Mouse (Mus musculus) embryonic stem cell, embryonic (primary cell): ENCODE results near the gene Med13l.

ENCODE experiments used
- CTCF ChIA-PET, 4 experiments: fragments of 300-600 bp in 2 of 4; fragments of 350-600 bp in 2 of 4; sonication (Branson Sonifier 250); formaldehyde crosslinking; loops; one replicate each; lab custom pipeline; 2022; ENCODE audit warnings: inconsistent platforms in 2 of 4; lab: Charles Lee
- POLR2A ChIA-PET, 4 experiments: fragments of 300-600 bp in 2 of 4; fragments of 350-600 bp in 2 of 4; sonication (Branson Sonifier 250); formaldehyde crosslinking; loops; one replicate each; lab custom pipeline; 2022; ENCODE audit warnings: antibody characterized with exemption in 4 of 4, inconsistent platforms in 1 of 4; lab: Charles Lee

The Med13l gene

DNA sequence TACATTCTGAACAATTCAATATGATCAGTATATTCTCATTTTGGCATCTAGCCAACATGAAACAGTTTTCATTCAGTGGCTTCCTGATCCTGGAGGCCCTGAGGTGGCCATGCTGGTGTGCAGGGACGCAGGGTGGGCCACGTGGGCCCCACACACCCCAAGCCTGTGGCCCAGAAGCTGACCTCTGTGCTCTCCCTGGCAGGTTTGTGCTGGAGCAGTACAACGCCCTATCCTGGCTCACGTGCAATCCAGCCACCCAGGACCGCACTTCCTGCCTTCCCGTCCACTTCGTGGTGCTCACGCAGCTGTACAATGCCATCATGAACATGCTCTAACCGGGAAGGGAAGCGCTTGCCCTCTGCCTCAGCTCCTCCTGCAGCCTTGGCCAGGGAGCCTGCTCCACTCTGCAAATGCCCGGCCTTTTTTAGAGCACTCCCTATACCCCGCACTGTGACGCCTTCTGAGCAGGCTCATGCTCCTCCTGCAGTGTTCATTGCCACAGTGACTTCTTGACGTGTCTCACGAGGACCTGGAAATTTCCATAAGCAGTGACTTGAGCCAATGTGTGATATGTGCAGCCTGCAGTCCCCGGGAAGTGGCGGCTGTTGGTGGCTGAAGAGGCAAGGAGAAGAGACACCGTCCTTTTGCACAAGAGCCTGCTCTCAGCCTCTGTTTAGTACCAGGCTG lies 202.2 kb downstream of the Med13l start:
- ChIA-PET POLR2A (interaction anchor here in 2 of 4 experiments (1.0 to 2.3 kb wide), 4 partner anchors 8 to 319 kb away, joined by 3 to 7 read pairs (median 4); no protein-coding TSS in a partner anchor), CTCF (interaction anchor here (0.6 to 2.4 kb wide), 14 partner anchors 8 to 494 kb away, joined by 3 to 11 read pairs (median 3); no protein-coding TSS in a partner anchor)

DNA sequence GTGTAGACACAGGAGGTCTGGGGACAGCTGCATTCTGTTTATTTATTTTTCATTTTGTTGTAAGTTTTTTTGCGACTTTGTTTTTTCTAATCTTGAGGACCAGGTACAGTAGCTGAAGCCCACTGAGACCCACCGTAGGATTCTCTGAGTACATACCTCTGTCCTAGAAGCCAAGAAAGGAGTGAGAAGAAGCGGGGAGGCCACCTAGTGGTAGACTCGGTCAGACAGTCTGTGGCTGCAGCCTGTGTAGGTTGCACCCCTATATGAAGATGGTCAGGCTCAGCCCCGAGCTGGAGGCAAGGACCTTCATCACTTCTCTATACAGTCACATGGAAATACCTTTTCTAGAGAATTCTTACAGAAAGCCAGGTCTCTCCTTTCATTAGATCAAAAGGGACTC lies 202.9 kb downstream of the Med13l start:
- CTCF ChIA-PET = interaction anchor here (0.6 to 2.4 kb wide), 14 partner anchors 8 to 1238 kb away, joined by 3 to 11 read pairs (median 3); no protein-coding TSS in a partner anchor

DNA sequence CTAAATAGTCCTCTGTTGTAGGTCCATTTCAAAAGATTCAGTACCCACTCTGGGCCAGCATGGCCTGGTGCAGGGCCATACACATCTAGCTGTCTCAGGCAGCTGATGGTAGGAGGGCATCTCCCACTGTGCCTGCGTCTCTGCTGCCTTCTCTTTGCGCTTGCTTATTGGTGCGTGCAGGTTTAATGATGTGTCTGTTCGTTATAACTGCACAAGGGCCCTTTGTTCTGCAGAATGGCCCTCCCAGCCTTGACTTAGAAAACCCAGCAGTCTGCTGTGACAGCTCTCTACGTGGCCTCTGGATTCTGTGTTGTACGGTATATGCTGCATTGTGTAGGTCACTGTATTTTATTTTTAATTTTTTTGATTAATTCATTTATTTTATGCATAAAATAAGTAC lies 208.7 kb downstream of the Med13l start:
- POLR2A ChIA-PET = interaction anchor here in 2 of 4 experiments (1.1 kb wide), 2 partner anchors 12 to 17 kb away, joined by 3 read pairs; no protein-coding TSS in a partner anchor

More for the DNA sequence above, 202.9 kb downstream of the Med13l start:
- POLR2A ChIA-PET = interaction anchor here in 2 of 4 experiments (0.5 to 1.3 kb wide), 3 partner anchors 9 to 47 kb away, joined by 3 to 5 read pairs (median 4); no protein-coding TSS in a partner anchor

DNA sequence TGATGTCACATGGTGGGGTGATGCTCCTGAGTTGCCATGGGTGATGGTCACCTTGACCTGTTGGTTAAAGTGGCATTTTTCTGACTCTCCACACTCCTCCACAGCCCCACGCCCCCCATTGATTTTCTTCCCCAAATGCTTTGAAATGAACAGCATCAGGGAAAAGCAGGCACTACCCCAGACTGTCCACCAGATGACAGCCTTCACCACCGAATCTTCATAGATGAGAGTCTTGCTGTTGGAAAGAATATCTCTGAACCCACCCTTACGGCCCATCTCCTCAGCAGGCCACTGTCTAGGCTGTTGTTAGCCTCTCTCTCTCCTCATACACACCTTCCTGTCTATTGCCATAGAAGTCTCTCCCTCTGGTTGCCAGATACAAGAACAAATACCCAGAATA lies 213.4 kb downstream of the Med13l start:
- ChIA-PET POLR2A (interaction anchor here in 2 of 4 experiments (0.6 to 1.0 kb wide), 2 partner anchors 136 to 917 kb away, joined by 3 read pairs; no protein-coding TSS in a partner anchor), CTCF (interaction anchor here in 2 of 4 experiments (0.6 to 1.7 kb wide), 6 partner anchors 8 to 502 kb away, joined by 3 to 6 read pairs (median 4); no protein-coding TSS in a partner anchor)

More for the DNA sequence above, 208.7 kb downstream of the Med13l start:
- CTCF ChIA-PET = interaction anchor here in 1 of 4 experiments (0.9 to 1.4 kb wide), 3 partner anchors 12 to 437 kb away, joined by 3 read pairs; no protein-coding TSS in a partner anchor

DNA sequence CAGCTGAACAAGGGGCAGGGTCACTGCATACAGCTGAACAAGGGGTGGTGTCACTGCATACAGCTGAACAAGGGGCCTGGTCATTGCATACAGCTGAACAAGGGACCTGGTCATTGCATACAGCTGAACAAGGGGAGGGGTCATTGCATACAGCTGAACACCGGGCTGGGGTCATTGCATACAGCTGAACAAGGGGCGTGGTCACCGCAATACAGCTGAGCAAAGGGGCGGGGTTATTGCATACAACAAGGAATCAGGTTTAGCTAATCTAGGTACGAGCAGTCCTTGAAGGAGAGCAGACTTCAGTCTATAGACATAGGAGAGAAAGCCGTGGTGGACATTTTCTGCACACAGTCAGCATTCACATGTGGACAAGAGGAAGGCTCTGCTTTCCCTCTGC lies 215.9 kb downstream of the Med13l start:
- ChIA-PET POLR2A (interaction anchor here (0.6 to 1.4 kb wide), 7 partner anchors 10 to 944 kb away, joined by 3 to 13 read pairs (median 3); no protein-coding TSS in a partner anchor), CTCF (interaction anchor here in 3 of 4 experiments (0.7 to 1.0 kb wide), 4 partner anchors 21 to 1312 kb away, joined by 3 to 8 read pairs (median 5); no protein-coding TSS in a partner anchor)

DNA sequence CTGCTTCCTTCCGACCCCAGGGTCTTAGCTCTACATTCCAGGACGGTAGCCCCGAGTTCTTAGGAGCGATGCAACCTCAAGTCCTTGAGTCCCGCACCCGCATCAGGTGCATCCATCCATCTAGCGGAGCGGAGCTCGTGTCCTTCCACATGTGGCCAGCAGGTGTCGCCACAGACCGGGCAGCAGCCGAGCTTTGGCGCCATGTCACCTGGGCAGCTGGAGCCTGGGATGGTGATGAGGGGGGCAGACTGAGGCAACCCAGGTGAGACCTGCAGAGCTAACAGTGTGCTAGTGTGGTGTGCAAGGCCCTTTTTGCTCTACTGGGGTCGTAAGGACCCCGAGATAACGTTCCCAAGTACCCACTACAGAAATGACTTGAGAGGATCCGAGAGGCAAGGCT lies 221.1 kb downstream of the Med13l start:
- CTCF ChIA-PET = interaction anchor here (0.5 to 2.5 kb wide), 72 partner anchors 8 to 1323 kb away, joined by 3 to 42 read pairs (median 4); no protein-coding TSS in a partner anchor
- POLR2A ChIA-PET = interaction anchor here (0.5 to 1.5 kb wide), 14 partner anchors 12 to 931 kb away, joined by 3 to 6 read pairs (median 3); no protein-coding TSS in a partner anchor

DNA sequence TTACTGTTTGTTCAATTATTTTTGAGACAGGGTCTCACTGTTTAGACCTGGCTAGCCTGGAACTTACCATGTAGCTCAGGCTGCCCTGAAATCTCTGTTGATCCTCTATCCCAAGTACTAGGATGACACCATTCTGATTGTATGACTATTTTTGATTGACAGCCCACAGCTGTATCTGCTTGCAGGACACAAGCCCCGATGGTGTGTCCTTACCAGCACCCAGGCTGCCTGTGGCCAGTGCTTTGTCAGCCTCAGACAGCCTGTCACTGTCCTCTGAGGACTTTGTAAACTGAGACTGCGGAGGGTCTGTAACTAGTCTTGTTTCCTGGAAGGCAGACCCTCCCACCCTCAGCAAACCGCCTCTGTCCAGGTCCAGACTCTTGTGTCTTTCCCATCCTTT lies 221.7 kb downstream of the Med13l start:
- POLR2A ChIA-PET = interaction anchor here in 3 of 4 experiments (1.0 to 1.5 kb wide), 10 partner anchors 16 to 931 kb away, joined by 3 to 6 read pairs (median 4); no protein-coding TSS in a partner anchor
- CTCF ChIA-PET = interaction anchor here (0.6 to 2.5 kb wide), 61 partner anchors 8 to 1323 kb away, joined by 3 to 42 read pairs (median 4); no protein-coding TSS in a partner anchor

DNA sequence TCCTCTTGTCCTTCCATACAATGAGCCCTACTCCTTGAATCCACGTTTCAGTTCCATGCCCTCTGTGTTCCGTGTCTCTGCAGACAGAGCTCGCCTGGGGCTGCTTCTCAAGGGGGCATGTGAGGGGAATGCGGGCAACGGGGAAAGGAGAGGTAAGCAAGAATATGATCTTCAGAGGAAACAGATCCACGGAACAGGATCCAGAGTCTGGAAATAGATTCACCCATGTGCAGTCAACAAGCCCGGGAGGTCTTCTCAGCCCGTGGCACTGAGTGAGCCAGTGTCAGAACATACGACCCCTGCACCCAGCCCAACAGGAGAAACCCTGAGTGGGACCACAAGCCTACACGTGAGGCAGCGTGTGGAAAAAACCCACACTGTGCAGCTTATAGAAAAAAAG lies 228.7 kb downstream of the Med13l start:
- POLR2A ChIA-PET = interaction anchor here in 3 of 4 experiments (0.5 to 1.5 kb wide), 9 partner anchors 9 to 949 kb away, joined by 3 to 4 read pairs (median 3); no protein-coding TSS in a partner anchor
- CTCF ChIA-PET = interaction anchor here in 3 of 4 experiments (0.9 to 1.5 kb wide), 7 partner anchors 8 to 26 kb away, joined by 3 to 8 read pairs (median 4); no protein-coding TSS in a partner anchor

DNA sequence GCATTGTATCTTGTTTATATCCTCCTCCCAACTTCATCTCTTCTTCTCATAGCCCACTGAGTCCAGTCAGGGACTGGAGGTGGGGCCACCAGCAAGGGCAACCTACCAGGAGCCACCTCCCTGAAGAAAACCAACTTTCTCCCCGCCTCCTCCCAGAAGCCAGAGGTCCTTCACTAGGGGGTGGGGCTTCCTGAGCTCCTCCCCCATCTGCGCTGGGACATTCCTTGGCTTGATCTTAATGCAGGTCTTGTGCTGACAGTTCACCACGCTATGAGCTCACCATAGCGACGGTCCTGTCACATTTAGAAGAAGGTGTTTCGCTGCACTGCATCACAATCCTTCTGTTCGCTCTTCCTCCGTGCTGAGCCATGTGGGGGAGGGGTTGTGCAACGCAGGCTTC lies 229.3 kb downstream of the Med13l start:
- CTCF ChIA-PET = interaction anchor here (0.6 to 1.5 kb wide), 9 partner anchors 8 to 74 kb away, joined by 3 to 8 read pairs (median 4); no protein-coding TSS in a partner anchor
- POLR2A ChIA-PET = interaction anchor here in 3 of 4 experiments (0.5 to 1.5 kb wide), 6 partner anchors 8 to 222 kb away, joined by 3 to 4 read pairs (median 4); no protein-coding TSS in a partner anchor

DNA sequence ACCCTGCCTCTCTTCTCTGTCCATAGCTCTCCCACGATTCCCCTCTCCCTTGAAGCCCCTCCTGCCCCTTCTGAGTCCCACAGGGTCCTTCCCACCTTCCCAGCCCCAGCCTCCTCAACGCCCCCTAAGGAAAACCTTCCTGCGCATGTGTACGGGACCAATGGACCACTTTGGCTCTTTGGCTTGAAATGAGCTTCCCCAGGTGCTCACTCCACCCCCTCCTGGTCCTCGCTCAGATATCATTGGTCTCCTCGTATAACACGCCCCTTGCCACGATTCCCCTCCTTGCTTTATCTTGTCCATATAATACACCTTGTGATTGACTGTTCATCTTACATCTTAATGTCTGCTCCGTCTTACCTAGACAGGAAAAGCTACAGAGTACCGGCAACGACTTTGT lies 237.3 kb downstream of the Med13l start:
- POLR2A ChIA-PET = interaction anchor here in 2 of 4 experiments (0.7 to 1.5 kb wide), 12 partner anchors 8 to 880 kb away, joined by 3 to 5 read pairs (median 4); partner anchors contain the start of gene Tbx3 (in 1 of the 2)
- CTCF ChIA-PET = interaction anchor here (0.6 to 1.5 kb wide), 11 partner anchors 15 to 893 kb away, joined by 3 to 12 read pairs (median 3); no protein-coding TSS in a partner anchor

DNA sequence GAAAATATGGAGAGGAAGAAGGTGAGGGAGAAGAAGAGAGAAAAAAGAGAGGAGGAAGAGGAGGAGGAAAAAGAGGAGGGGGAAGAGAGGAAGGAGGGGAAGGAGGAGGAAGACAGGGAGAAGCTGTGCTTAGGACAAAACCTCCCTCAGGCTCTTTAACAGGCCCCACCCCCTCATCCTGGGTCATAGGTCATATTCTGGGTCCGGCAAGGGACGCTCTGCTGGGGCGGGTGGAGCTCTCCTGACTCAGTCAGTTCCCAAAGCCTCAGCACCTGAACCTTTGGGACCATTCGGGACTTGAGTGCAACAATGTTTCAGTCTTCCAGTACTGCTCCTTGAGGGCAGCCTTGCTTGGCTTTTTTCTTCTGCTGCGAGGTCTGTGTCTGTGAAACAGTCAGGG lies 241.1 kb downstream of the Med13l start:
- CTCF ChIA-PET = interaction anchor here in 3 of 4 experiments (0.9 to 1.3 kb wide), 5 partner anchors 11 to 20 kb away, joined by 3 to 5 read pairs (median 3); no protein-coding TSS in a partner anchor

DNA sequence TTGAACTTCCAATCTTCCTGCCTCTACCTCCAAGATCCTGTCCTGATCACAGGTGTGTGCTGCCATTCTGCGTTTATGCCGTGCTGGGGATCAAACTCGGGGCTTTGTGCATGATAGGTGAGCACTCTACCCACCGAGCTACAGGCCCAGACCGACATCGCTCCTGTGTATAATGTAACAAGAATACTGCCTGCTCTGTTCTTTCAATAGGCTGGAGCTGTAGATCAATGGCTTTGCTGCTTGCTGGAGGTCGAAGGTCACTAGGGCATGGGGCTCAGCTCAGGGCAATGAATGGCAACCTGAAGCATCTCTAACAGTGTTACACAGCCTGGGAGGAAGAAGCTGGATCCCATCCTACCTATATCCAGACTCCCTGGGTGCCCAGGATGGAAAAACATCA lies 241.6 kb downstream of the Med13l start:
- ChIA-PET CTCF (interaction anchor here in 3 of 4 experiments (0.9 to 1.3 kb wide), 5 partner anchors 11 to 21 kb away, joined by 3 to 5 read pairs (median 3); no protein-coding TSS in a partner anchor), POLR2A (interaction anchor here in 3 of 4 experiments (0.6 to 1.7 kb wide), 5 partner anchors 14 to 1274 kb away, joined by 3 to 6 read pairs (median 4); no protein-coding TSS in a partner anchor)

More for the DNA sequence above, 241.1 kb downstream of the Med13l start:
- POLR2A ChIA-PET = interaction anchor here in 3 of 4 experiments (0.6 to 1.7 kb wide), 4 partner anchors 14 to 1275 kb away, joined by 4 to 6 read pairs (median 5); no protein-coding TSS in a partner anchor

DNA sequence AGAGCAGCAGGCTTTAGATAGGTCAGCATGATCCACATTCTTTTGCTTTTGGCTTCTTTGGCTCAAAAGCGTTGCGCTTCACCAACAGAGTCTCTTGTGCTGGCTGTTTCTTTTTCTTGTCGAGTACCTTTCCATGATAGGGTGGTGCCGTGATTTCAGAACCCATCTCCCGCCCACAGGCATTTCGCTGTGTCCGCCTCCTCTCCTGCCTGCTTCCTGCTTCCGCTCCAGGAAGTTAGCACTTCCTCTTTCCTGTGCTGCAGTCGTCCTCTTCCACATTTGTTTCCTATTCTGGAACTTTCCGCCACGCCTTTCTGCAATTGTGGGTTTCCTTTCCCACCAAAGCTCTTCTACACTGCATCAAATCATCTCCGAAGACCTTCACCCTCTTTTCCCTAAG lies 248.5 kb downstream of the Med13l start:
- ChIA-PET CTCF (interaction anchor here (0.5 to 2.0 kb wide), 10 partner anchors 9 to 1833 kb away, joined by 3 to 8 read pairs (median 4); no protein-coding TSS in a partner anchor), POLR2A (interaction anchor here in 3 of 4 experiments (0.5 to 1.8 kb wide), 9 partner anchors 9 to 904 kb away, joined by 3 to 6 read pairs (median 4); no protein-coding TSS in a partner anchor)

DNA sequence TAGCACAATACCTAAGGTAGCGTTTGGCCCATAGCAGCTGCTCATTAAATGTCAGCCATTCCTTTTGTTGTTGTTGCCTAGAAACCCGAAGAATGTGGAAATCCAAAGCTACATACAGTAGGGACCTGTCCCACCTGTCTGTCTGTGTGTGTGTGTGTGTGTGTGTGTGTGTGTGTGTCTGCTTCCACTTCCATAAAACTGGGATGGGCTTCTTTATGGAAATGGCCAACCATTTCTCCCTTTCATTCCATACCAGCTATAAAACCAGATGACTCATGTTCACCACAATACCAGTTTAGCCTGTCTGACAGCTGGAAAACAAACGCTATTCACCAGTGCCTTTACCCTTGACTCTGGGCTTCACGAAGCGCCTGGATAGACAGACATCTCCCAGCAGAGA lies 249.1 kb downstream of the Med13l start:
- CTCF ChIA-PET = interaction anchor here (0.5 to 2.0 kb wide), 10 partner anchors 8 to 1832 kb away, joined by 3 to 13 read pairs (median 4); no protein-coding TSS in a partner anchor
- POLR2A ChIA-PET = interaction anchor here in 3 of 4 experiments (0.6 to 1.8 kb wide), 9 partner anchors 8 to 897 kb away, joined by 3 to 6 read pairs (median 4); no protein-coding TSS in a partner anchor

DNA sequence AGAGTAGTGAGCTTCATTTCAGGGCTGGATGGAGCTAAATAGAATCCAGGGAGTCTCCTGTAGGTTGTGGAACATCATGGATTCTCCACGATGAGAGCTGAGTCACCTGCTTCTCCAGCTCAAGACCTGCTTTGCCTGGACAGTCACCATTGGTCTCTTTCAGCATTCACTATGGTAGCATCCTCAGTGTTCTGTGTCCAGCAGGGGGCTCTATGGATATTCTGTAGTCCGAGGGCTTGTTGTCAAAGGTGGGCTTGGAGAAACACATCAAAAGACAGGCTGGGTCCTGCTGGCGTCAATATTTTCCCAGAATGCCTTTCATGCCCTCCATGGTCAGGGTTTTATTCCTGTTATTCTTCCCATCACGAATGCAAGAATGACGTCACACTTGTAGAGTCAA lies 251.2 kb downstream of the Med13l start:
- POLR2A ChIA-PET = interaction anchor here in 1 of 4 experiments (0.5 to 0.6 kb wide), 2 partner anchors 166 to 517 kb away, joined by 3 to 6 read pairs; no protein-coding TSS in a partner anchor
- CTCF ChIA-PET = interaction anchor here (0.6 to 4.5 kb wide), 9 partner anchors 22 to 484 kb away, joined by 3 to 42 read pairs (median 3); no protein-coding TSS in a partner anchor

DNA sequence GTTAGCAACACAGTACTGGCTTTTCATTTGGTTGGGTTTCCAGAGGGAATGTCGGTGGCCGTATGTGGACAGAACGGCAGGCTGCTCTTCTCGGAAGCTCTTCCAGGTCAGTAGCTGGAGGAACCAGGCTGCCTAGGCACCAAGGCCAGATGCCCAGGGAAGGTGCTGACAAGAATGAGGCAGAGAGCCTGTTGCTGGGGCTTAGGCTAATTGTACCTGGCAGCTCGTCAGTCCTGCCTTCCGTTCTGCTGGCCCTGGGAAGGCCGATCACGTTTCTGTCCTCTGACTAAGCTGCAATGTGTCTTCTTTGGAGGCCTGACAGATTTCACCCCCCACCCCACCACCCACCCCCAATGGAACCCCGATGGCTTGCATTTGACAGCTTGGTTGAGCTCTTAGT lies 251.9 kb downstream of the Med13l start:
- POLR2A ChIA-PET = interaction anchor here in 3 of 4 experiments (0.6 to 1.3 kb wide), 8 partner anchors 15 to 908 kb away, joined by 3 to 6 read pairs (median 3); no protein-coding TSS in a partner anchor

DNA sequence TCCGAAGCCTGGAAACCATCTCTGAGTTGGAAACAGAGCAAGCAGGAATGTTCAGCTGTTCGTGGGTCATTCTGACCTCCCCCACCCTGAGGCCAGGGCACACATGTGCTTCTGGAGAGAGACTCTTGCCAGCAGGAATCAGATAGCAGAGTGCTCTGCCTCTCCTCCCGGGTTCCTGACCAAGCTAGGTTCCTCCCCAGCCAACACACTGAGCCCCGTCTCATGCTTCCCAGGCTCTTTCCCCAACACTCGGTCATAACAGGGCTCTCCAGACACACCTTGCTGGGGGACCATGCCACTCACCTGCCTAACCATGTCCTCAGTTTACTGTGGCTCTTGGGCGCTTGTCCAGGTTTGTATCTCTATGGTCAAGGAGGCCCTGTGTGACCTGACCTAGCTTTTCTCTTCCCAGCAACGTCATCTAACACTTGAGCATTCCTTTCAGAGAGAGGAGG lies 252.5 kb downstream of the Med13l start:
- ChIA-PET POLR2A (interaction anchor here in 3 of 4 experiments (0.6 to 2.2 kb wide), 13 partner anchors 8 to 897 kb away, joined by 3 to 7 read pairs (median 4); no protein-coding TSS in a partner anchor), CTCF (interaction anchor here (0.6 to 4.5 kb wide), 20 partner anchors 11 to 928 kb away, joined by 3 to 42 read pairs (median 4); no protein-coding TSS in a partner anchor)

More for the DNA sequence above, 251.9 kb downstream of the Med13l start:
- CTCF ChIA-PET = interaction anchor here (0.5 to 4.5 kb wide), 17 partner anchors 11 to 1199 kb away, joined by 3 to 42 read pairs (median 4); no protein-coding TSS in a partner anchor
